Mouse (Mus musculus) T-helper 2 cell (primary cell): ENCODE data around the gene Mgl2.

Source experiments
- in situ Hi-C: fragments of 300-600 bp; cut with MboI, MseI; formaldehyde crosslinking; loops from one replicate; pipeline ENCODE4 v1.15.1; 2025; ENCODE audit warnings: high pct_unique_total_duplicates

The Mgl2 gene

DNA sequence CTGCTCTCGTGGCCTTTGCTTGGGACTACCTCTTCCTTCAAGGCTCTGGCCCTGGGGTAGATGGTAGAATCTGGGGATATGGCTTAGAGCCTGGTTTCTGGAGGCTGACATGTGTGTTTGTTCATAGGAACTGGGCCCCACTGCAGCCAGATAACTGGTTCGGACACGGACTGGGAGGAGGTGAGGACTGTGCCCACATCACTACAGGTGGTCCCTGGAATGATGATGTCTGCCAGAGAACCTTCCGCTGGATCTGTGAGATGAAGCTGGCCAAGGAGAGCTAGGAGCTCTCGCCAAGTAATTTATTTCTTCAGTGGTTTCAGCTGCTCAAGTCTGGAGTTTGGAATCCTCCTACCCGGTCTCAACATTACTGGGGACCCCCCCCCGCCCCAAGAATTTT lies 40.2 kb downstream of the Mgl2 start:
- in situ Hi-C loops, result no loop called here

DNA sequence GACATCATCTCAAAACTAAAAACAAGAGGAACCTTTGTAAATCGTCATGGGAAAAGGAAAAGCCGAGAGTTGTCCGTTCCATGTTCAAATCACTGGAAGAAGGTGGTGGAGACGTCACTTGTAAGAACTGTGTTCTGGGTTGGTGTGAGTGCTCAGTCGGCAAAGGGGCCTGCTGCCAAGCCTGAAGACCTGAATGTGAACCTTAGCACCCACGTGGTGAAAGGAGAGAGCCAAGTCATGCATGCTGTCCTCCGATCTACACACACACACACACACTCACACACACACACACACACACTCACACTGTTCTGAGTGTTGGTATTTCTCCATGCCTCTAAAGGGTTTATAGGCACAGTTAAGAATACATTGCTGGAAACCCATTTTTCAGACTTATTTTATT lies 41.1 kb downstream of the Mgl2 start:
- in situ Hi-C loops, result no loop called here

GRCm38 (mm10) chr11:70171847-70172246 lies 41.7 kb downstream of the Mgl2 start:
- in situ Hi-C loops, result no loop called here

DNA sequence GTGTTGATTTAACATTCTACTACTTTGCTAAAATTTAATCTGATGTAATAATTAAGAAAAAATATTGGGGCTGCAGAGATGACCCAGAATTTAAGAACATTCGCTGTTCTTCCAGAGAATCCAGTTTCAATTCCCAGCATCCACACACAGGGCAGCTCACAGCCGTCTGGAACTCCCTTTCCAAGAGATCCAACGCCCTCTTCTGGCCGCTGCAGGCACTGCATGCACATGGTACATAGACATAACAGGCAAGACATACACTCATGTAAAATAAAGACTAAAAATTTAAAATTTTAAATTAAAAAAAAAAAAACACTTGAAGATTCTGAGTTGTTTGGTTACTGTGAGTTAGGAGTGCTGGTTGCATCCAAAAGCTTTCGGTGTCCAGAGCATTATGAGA lies 42.2 kb downstream of the Mgl2 start:
- in situ Hi-C loops, result no loop called here

DNA sequence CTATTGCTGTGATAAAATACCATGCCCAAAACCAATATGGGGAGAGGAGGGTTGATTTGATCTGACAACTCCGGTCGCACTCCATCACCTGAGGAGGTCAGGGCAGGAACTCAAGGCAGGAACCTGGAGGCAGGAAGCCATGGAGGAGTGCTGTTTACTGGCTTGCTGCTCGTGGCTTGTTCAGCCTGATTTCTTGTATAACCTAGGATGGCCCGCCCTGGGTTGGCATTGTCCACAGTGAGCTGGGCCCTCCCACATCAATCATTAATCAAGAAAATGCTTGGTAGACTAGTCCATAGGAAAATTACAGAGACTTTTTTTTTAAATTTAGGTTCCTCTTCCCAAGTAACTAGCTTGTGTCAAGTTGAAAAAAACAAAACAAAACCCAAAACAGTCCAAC lies 44.4 kb downstream of the Mgl2 start:
- in situ Hi-C loops, result no loop called here

DNA sequence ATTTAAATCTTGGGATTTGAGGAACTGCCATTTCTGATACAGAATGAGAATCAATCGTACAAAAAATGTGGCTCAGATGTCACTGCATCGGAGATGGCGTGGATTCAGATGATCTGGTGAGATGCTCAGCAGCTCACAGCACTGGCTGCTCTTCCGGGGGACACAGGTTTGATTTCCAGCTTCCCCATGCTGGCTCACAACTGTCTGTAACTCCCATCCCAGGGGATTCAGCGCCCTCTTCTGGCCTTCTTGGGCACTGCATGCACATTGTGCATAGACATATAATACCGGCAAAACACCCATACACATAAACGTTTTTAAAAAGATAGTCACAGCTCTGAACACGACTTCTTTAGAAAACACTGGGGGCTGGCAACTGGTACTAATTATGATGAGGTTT lies 47.5 kb downstream of the Mgl2 start:
- in situ Hi-C loops, result no loop called here

DNA sequence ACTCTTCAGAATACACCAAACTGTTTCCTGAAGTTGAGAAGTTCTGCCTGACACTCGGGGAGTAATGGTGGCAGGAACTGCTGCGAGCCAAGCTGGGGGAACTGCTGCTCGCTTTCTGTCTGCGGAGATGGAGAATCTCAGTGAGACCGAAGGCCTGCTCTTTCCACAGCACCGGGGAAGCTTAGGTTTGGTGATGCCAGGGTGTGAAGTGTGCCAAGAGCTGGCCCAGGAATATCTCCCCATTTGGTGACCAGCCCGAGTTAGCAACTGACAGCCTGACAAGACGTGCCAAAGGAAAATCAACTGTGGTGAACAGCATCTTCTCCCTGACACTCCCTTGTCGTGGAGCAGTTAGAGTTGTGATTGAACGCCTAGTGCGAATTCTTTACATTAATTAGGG lies 48.2 kb downstream of the Mgl2 start:
- in situ Hi-C loops, result no loop called here

DNA sequence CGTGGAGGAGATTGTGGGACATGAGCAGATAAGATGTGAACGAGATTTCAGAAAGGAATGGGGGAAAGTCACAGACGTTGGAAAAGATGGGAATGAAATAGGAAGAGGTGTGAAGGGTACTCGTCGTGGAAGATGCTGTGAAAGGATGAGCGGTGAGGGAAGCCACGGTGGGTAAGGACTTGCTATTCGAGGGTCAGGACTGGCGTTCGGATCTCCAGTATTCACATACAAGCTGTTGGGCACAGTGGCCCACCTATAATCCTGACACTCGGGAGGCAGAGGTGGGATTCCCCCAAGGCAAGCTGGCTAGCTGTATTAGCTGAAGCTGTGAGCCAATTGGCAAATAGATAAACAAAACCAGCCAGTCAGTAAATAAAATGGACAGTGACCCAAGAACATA lies 48.6 kb downstream of the Mgl2 start:
- in situ Hi-C loops, result no loop called here

- in situ Hi-C loops, result no loop called here
Measured at GRCm38 (mm10) chr11:70179401-70179800, 49.3 kb downstream of the Mgl2 start.

DNA sequence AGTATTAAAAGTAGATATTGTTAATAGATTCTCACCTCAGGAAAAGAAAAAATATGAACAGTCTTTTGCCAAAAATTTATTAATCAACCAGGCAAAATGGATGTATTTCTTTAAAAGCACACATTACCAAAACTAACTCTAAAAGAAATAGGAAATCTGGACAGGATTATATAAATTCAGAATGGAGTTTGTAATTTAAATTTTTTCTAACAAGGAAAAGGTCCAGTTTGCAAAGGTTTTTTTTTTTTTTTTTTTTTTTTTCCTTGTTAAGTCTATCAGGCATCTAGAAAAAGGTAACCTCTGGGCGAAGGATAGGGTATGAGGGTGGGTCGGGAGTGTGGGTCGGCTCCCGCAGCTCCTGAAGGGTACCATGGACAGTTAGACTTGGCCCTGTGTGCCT lies 50.4 kb downstream of the Mgl2 start:
- in situ Hi-C loops, result no loop called here

GRCm38 (mm10) chr11:70185120-70185519 lies 55.0 kb downstream of the Mgl2 start:
- in situ Hi-C loops, result no loop called here
